Mouse (Mus musculus) intestine, embryonic 15.5 days (tissue): ENCODE measurements around the gene Ube2dnl2. TPM values are rescaled to one million over a fixed set of nuclear protein-coding genes. Genes with fewer than 3 reads are reported as not detected.

Experiments
- ATAC-seq: fragments of 200-750 bp; cut with Nextera tagmentation; 2 replicates; pipeline ENCODE4 v1.8.0; 2017; ENCODE audit warnings: moderate TSS enrichment, moderate library complexity
- H3K27ac ChIP-seq: fragments of 300-500 bp; sonication (generic); 2 replicates; pipeline ENCODE4 v1.5.1; 2015; ENCODE audit warnings: mild to moderate bottlenecking, inconsistent platforms
- H3K27me3 ChIP-seq: fragments of 300-500 bp; sonication (generic); replicated peaks from 2 replicates; pipeline ENCODE4 v1.6.1; 2015; ENCODE audit warnings: inconsistent platforms
- H3K36me3 ChIP-seq: fragments of 300-500 bp; sonication (generic); 2 replicates; pipeline ENCODE4 v1.6.1; 2015; ENCODE audit warnings: inconsistent platforms
- H3K4me1 ChIP-seq: fragments of 300-500 bp; sonication (generic); replicated peaks from 2 replicates; pipeline ENCODE4 v1.6.1; 2015; ENCODE audit warnings: inconsistent platforms
- H3K4me2 ChIP-seq: fragments of 300-500 bp; sonication (generic); replicated peaks from 2 replicates; pipeline ENCODE4 v1.6.1; 2015; ENCODE audit warnings: mild to moderate bottlenecking, inconsistent platforms
- H3K4me3 ChIP-seq: fragments of 300-500 bp; sonication (generic); replicated peaks from 2 replicates; pipeline ENCODE4 v1.5.1; 2015; ENCODE audit warnings: inconsistent platforms
- H3K9ac ChIP-seq: fragments of 300-500 bp; sonication (generic); 2 replicates; pipeline ENCODE4 v1.6.1; 2015; ENCODE audit warnings: inconsistent platforms
- H3K9me3 ChIP-seq: fragments of 300-500 bp; sonication (generic); 2 replicates; pipeline ENCODE4 v1.6.1; 2016; ENCODE audit warnings: inconsistent platforms
- WGBS: fragments of 180-500 bp; shearing (Covaris S2); methylation state at CpG from one replicate; pipeline ENCODE4 v1.1.7; 2015; 5-methylcytosine and 5-hydroxymethylcytosine counted together
- polyA plus RNA-seq: library from polyadenylated mRNA; unstranded; fragments of >200 nt; fragmentation: Nextera tagmentation; extraction: Ambion mirVana; gene quantifications from 2 replicates; pipeline ENCODE4 v1.2.1, GENCODE M21; 2015

Gene Ube2dnl2
- not detected in 2 replicates for polyA plus RNA-seq

GRCm38 (mm10) chrX:114907282-114907681, at the start of gene Ube2dnl2:
Ube2dnl2 (plus strand) TSS chrX:114907582.
- Histone ChIP-seq H3K9ac (no peak within 1 kb of the TSS), H3K4me2 (no peak within 1 kb of the TSS), H3K27me3 (no peaks in the 10 kb centered on the region), H3K36me3 (no peaks in the 10 kb centered on the region), H3K4me3 (no peak within 1 kb of the TSS), H3K9me3 (no peaks in the 10 kb centered on the region), H3K4me1 (no peaks in the 10 kb centered on the region), H3K27ac (no peak within 1 kb of the TSS)
- no peak for ATAC-seq
- WGBS: 83% methylated on average over 1 of the region's 1 CpGs

- ATAC-seq: no peak
- H3K4me1 ChIP-seq: no peaks in the 10 kb centered on the region
- no peak overlapping the region for H3K4me2 ChIP-seq
- H3K9ac ChIP-seq: no peak overlapping the region
- no peaks in the 10 kb centered on the region for H3K27me3 ChIP-seq
- no peak overlapping the region for H3K4me3 ChIP-seq
- H3K27ac ChIP-seq: no peak overlapping the region
- H3K36me3 ChIP-seq: no peaks in the 10 kb centered on the region
- H3K9me3 ChIP-seq: no peaks in the 10 kb centered on the region
Observed at GRCm38 (mm10) chrX:114895489-114895888, 11.9 kb upstream of the Ube2dnl2 start.

- H3K4me2 ChIP-seq: no peak overlapping the region
- no peak overlapping the region for H3K9ac ChIP-seq
- H3K4me3 ChIP-seq: no peak overlapping the region
- ATAC-seq: no peak
- no peaks in the 10 kb centered on the region for H3K4me1 ChIP-seq
- H3K9me3 ChIP-seq: no peaks in the 10 kb centered on the region
- 86% methylated on average over 3 of the region's 3 CpGs for WGBS
- H3K36me3 ChIP-seq: no peaks in the 10 kb centered on the region
- H3K27me3 ChIP-seq: no peaks in the 10 kb centered on the region
- H3K27ac ChIP-seq: no peak overlapping the region
Observed at GRCm38 (mm10) chrX:114897506-114897905, 9.9 kb upstream of the Ube2dnl2 start.

GRCm38 (mm10) chrX:114903391-114903790, 4.0 kb upstream of the Ube2dnl2 start:
- Histone ChIP-seq H3K4me1 (no peaks in the 10 kb centered on the region), H3K9ac (no peak overlapping the region), H3K27ac (no peak overlapping the region), H3K9me3 (no peaks in the 10 kb centered on the region), H3K36me3 (no peaks in the 10 kb centered on the region), H3K27me3 (no peaks in the 10 kb centered on the region), H3K4me2 (no peak overlapping the region), H3K4me3 (no peak overlapping the region)
- no peak for ATAC-seq

- H3K4me3 ChIP-seq: no peak within 1 kb of the TSS
- no peaks in the 10 kb centered on the region for H3K9me3 ChIP-seq
- no peaks in the 10 kb centered on the region for H3K27me3 ChIP-seq
- no peak within 1 kb of the TSS for H3K27ac ChIP-seq
- no peak for ATAC-seq
- no peak within 1 kb of the TSS for H3K4me2 ChIP-seq
- H3K36me3 ChIP-seq: no peaks in the 10 kb centered on the region
- 79% methylated on average over 5 of the region's 5 CpGs for WGBS
- H3K9ac ChIP-seq: no peak within 1 kb of the TSS
- H3K4me1 ChIP-seq: no peaks in the 10 kb centered on the region
Observed at GRCm38 (mm10) chrX:114904712-114905111, 2.7 kb upstream of the Ube2dnl2 start, which contains the start of gene Ube2dnl1. Ube2dnl1 (plus strand) TSS chrX:114905012.

- ATAC-seq: no peak
- Histone ChIP-seq H3K4me3 (no peak overlapping the region), H3K27me3 (no peaks in the 10 kb centered on the region), H3K9me3 (no peaks in the 10 kb centered on the region), H3K9ac (no peak overlapping the region), H3K36me3 (no peaks in the 10 kb centered on the region), H3K4me2 (no peak overlapping the region), H3K27ac (no peak overlapping the region), H3K4me1 (no peaks in the 10 kb centered on the region)
- WGBS: 31% methylated on average over 1 of the region's 1 CpGs
Observed at GRCm38 (mm10) chrX:114955066-114955465, 47.7 kb downstream of the Ube2dnl2 start.

Other genes starting within 250 kb of the Ube2dnl2 start
- not detected in 2 replicates for gene Ube2dnl1, start 2.6 kb upstream of the Ube2dnl2 start, polyA plus RNA-seq